Mouse (Mus musculus): ENCODE measurements at regions not wholly inside any gene's neighbourhood (a gene's known extent, or its start where the extent isn't known, plus 50 kb on each side); places are given as distances from the start of the nearest gene placed in this dataset.

GRCm38 (mm10) chr11:19595107-19595506, 329.1 kb upstream of the Spred2 start:
- no peak overlapping the region for H3K4me3 ChIP-seq
- ATAC-seq = peak; percentile 82
- 73% methylated on average over 4 of the region's 4 CpGs for WGBS
- H3K27ac ChIP-seq = no peak overlapping the region
- no peak overlapping the region for H3K4me2 ChIP-seq
- no peaks in the 10 kb centered on the region for H3K4me1 ChIP-seq
- H3K9me3 ChIP-seq (replicated peaks) = no peaks in the 10 kb centered on the region
- no peaks in the 10 kb centered on the region for H3K27me3 ChIP-seq
- H3K36me3 ChIP-seq (ENCODE audit: poor library complexity, severe bottlenecking) = no peaks in the 10 kb centered on the region
- H3K9ac ChIP-seq = no peak overlapping the region

GRCm38 (mm10) chr11:19596336-19596735, 327.8 kb upstream of the Spred2 start:
- Histone ChIP-seq H3K4me3 (no peak overlapping the region), H3K27ac (no peak overlapping the region), H3K27me3 (no peaks in the 10 kb centered on the region), H3K4me2 (no peak overlapping the region), H3K9ac (no peak overlapping the region), H3K36me3 (ENCODE audit: poor library complexity, severe bottlenecking) (no peaks in the 10 kb centered on the region), H3K4me1 (no peaks in the 10 kb centered on the region), H3K9me3 (replicated peaks) (no peaks in the 10 kb centered on the region)
- no peak for ATAC-seq

- H3K9me3 ChIP-seq (replicated peaks) = no peaks in the 10 kb centered on the region
- H3K27me3 ChIP-seq = no peaks in the 10 kb centered on the region
- 73% methylated on average over 9 of the region's 9 CpGs for WGBS
- no peak overlapping the region for H3K4me3 ChIP-seq
- no peak overlapping the region for H3K4me2 ChIP-seq
- no peak overlapping the region for H3K27ac ChIP-seq
- ATAC-seq = no peak
- no peaks in the 10 kb centered on the region for H3K4me1 ChIP-seq
- H3K9ac ChIP-seq = no peak overlapping the region
- no peaks in the 10 kb centered on the region for H3K36me3 ChIP-seq (ENCODE audit: poor library complexity, severe bottlenecking)
These were observed 324.7 kb upstream of the Spred2 start for GRCm38 (mm10) chr11:19599433-19599832.

GRCm38 (mm10) chr11:19601216-19601938, 322.8 kb upstream of the Spred2 start:
- Histone ChIP-seq H3K4me2 (no peak overlapping the region), H3K4me1 (no peaks in the 10 kb centered on the region), H3K27me3 (no peaks in the 10 kb centered on the region), H3K4me3 (no peak overlapping the region), H3K9ac (no peak overlapping the region), H3K36me3 (ENCODE audit: poor library complexity, severe bottlenecking) (no peaks in the 10 kb centered on the region), H3K9me3 (replicated peaks) (no peaks in the 10 kb centered on the region), H3K27ac (no peak overlapping the region)
- 88% methylated on average over 15 of the region's 15 CpGs for WGBS
- ATAC-seq = no peak

- H3K9ac ChIP-seq = no peak overlapping the region
- no peaks in the 10 kb centered on the region for H3K9me3 ChIP-seq (replicated peaks)
- H3K36me3 ChIP-seq (ENCODE audit: poor library complexity, severe bottlenecking) = no peaks in the 10 kb centered on the region
- H3K4me3 ChIP-seq = no peak overlapping the region
- no peak overlapping the region for H3K4me2 ChIP-seq
- 94% methylated on average over 5 of the region's 5 CpGs for WGBS
- H3K27me3 ChIP-seq = no peaks in the 10 kb centered on the region
- H3K27ac ChIP-seq = no peak overlapping the region
- H3K4me1 ChIP-seq = no peaks in the 10 kb centered on the region
- no peak for ATAC-seq
These were observed 321.7 kb upstream of the Spred2 start for GRCm38 (mm10) chr11:19602496-19602895.

- H3K9me3 ChIP-seq (replicated peaks) = no peaks in the 10 kb centered on the region
- no peak overlapping the region for H3K4me2 ChIP-seq
- H3K27me3 ChIP-seq = no peaks in the 10 kb centered on the region
- no peaks in the 10 kb centered on the region for H3K4me1 ChIP-seq
- no peak overlapping the region for H3K27ac ChIP-seq
- 67% methylated on average over 4 of the region's 4 CpGs for WGBS
- H3K9ac ChIP-seq = no peak overlapping the region
- H3K4me3 ChIP-seq = no peak overlapping the region
- ATAC-seq = no peak
- no peaks in the 10 kb centered on the region for H3K36me3 ChIP-seq (ENCODE audit: poor library complexity, severe bottlenecking)
These were observed 318.6 kb upstream of the Spred2 start for GRCm38 (mm10) chr11:19605602-19606001.

- no peak for ATAC-seq
- Histone ChIP-seq H3K4me3 (no peak overlapping the region), H3K4me2 (no peak overlapping the region), H3K4me1 (no peaks in the 10 kb centered on the region), H3K9ac (no peak overlapping the region), H3K27ac (no peak overlapping the region), H3K9me3 (replicated peaks) (no peaks in the 10 kb centered on the region), H3K36me3 (ENCODE audit: poor library complexity, severe bottlenecking) (no peaks in the 10 kb centered on the region), H3K27me3 (no peaks in the 10 kb centered on the region)
- 93% methylated on average over 8 of the region's 8 CpGs for WGBS
These were observed 317.2 kb upstream of the Spred2 start for GRCm38 (mm10) chr11:19606943-19607342.

- Histone ChIP-seq H3K4me3 (no peak overlapping the region), H3K27ac (no peak overlapping the region), H3K9me3 (replicated peaks) (no peaks in the 10 kb centered on the region), H3K4me1 (no peaks in the 10 kb centered on the region), H3K27me3 (no peaks in the 10 kb centered on the region), H3K36me3 (ENCODE audit: poor library complexity, severe bottlenecking) (no peaks in the 10 kb centered on the region), H3K9ac (no peak overlapping the region), H3K4me2 (no peak overlapping the region)
- no peak for ATAC-seq
These were observed 316.2 kb upstream of the Spred2 start for GRCm38 (mm10) chr11:19607941-19608340.

GRCm38 (mm10) chr11:19608523-19608922, 315.7 kb upstream of the Spred2 start:
- no peak for ATAC-seq
- 98% methylated on average over 4 of the region's 4 CpGs for WGBS
- Histone ChIP-seq H3K4me1 (no peaks in the 10 kb centered on the region), H3K36me3 (ENCODE audit: poor library complexity, severe bottlenecking) (no peaks in the 10 kb centered on the region), H3K9me3 (replicated peaks) (no peaks in the 10 kb centered on the region), H3K27me3 (no peaks in the 10 kb centered on the region), H3K27ac (no peak overlapping the region), H3K4me3 (no peak overlapping the region), H3K4me2 (no peak overlapping the region), H3K9ac (no peak overlapping the region)

- Histone ChIP-seq H3K9ac (no peak overlapping the region), H3K36me3 (ENCODE audit: poor library complexity, severe bottlenecking) (no peaks in the 10 kb centered on the region), H3K27me3 (no peaks in the 10 kb centered on the region), H3K27ac (no peak overlapping the region), H3K9me3 (replicated peaks) (no peaks in the 10 kb centered on the region), H3K4me2 (no peak overlapping the region), H3K4me3 (no peak overlapping the region), H3K4me1 (no peaks in the 10 kb centered on the region)
- WGBS = 85% methylated on average over 6 of the region's 6 CpGs
- ATAC-seq = no peak
These were observed 313.6 kb upstream of the Spred2 start for GRCm38 (mm10) chr11:19610559-19610958.

GRCm38 (mm10) chr11:19611217-19611616, 313.0 kb upstream of the Spred2 start:
- Histone ChIP-seq H3K27ac (no peak overlapping the region), H3K4me2 (no peak overlapping the region), H3K36me3 (ENCODE audit: poor library complexity, severe bottlenecking) (no peaks in the 10 kb centered on the region), H3K27me3 (no peaks in the 10 kb centered on the region), H3K4me1 (no peaks in the 10 kb centered on the region), H3K9me3 (replicated peaks) (no peaks in the 10 kb centered on the region), H3K9ac (no peak overlapping the region), H3K4me3 (no peak overlapping the region)
- no peak for ATAC-seq
- 97% methylated on average over 4 of the region's 4 CpGs for WGBS

- H3K9me3 ChIP-seq (replicated peaks) = no peaks in the 10 kb centered on the region
- no peak overlapping the region for H3K27ac ChIP-seq
- WGBS = 70% methylated on average over 4 of the region's 4 CpGs
- H3K4me2 ChIP-seq = no peak overlapping the region
- H3K36me3 ChIP-seq (ENCODE audit: poor library complexity, severe bottlenecking) = no peaks in the 10 kb centered on the region
- no peak overlapping the region for H3K4me3 ChIP-seq
- H3K4me1 ChIP-seq = no peaks in the 10 kb centered on the region
- H3K9ac ChIP-seq = no peak overlapping the region
- no peak for ATAC-seq
- H3K27me3 ChIP-seq = no peaks in the 10 kb centered on the region
These were observed 307.7 kb upstream of the Spred2 start for GRCm38 (mm10) chr11:19616520-19616919.

GRCm38 (mm10) chr11:19619494-19619893, 304.7 kb upstream of the Spred2 start:
- no peak overlapping the region for H3K4me2 ChIP-seq
- no peak overlapping the region for H3K4me3 ChIP-seq
- H3K36me3 ChIP-seq (ENCODE audit: poor library complexity, severe bottlenecking) = no peaks in the 10 kb centered on the region
- no peaks in the 10 kb centered on the region for H3K27me3 ChIP-seq
- no peak overlapping the region for H3K27ac ChIP-seq
- no peaks in the 10 kb centered on the region for H3K4me1 ChIP-seq
- H3K9me3 ChIP-seq (replicated peaks) = no peaks in the 10 kb centered on the region; the same call in 1 of the 2 replicates
- ATAC-seq = 0 out of 2 replicates have a peak, but pooled peaks have one; percentile 27
- 75% methylated on average over 13 of the region's 13 CpGs for WGBS
- H3K9ac ChIP-seq = no peak overlapping the region
